Mouse (Mus musculus) lung, postnatal 0 days (tissue): ENCODE measurements at regions not wholly inside any gene's neighbourhood (a gene's known extent, or its start where the extent isn't known, plus 50 kb on each side); places are given as distances from the start of the nearest gene placed in this dataset.

ENCODE experiments used
- CTCF ChIP-seq: IDR thresholded peaks from 2 replicates; pipeline ENCODE4 v1.5.1; 2016; ENCODE audit warnings: antibody characterized with exemption, mild to moderate bottlenecking
- EP300 ChIP-seq: IDR thresholded peaks from 2 replicates; pipeline ENCODE4 v1.6.1; 2016; ENCODE audit warnings: antibody characterized with exemption, mild to moderate bottlenecking, control low read depth

GRCm38 (mm10) chr2:54318559-54318958, 117.6 kb upstream of the Galnt13 start:
- no peak for TF ChIP-seq CTCF
- no peak for TF ChIP-seq EP300
